Mouse (Mus musculus): ENCODE measurements around the gene Rab28. TPM values are rescaled to one million over a fixed set of nuclear protein-coding genes. Genes with fewer than 3 reads are reported as not detected.

Gene Rab28
- 53.8 and 57.7 TPM in 2 replicates for polyA plus RNA-seq (2015; fragmentation: Nextera tagmentation; extraction: Ambion mirVana)

DNA sequence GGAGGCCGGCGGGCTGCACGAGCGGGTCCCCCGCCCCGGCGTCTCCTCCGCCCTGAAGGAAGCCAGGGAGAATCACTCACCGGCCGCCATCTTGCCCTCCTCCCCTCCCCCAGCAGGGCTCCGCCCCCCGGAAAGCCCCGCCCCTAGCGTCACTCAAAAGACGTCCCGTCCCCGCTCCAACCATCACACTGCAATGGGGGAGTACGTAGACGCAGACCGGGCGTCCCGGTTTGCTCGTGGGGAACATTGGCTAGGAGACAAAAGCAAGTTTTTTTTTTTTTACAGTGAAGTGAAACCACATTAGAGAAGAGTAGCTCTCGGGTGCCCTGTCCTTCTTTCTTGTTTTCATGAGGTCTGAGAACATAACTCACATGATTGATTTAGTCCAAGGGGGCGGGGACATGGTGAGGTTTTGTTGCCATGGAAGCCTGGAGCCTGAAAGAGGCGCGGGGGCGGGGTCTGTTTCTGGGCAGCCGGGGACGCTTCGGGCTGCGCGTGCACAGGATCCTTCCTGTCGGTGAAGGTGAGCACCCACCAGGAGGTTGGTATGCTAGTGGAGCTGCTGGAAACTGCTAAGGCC is at the start of gene Rab28:
Gene Rab28, minus strand, starts transcription at position 107 of the 580 bp plus-strand sequence.
- H3K4me2 ChIP-seq (ENCODE audit: low read depth, low read length): peak within 1 kb of the TSS; percentile 97
- H3K36me3 ChIP-seq (ENCODE audit: control insufficient read depth, insufficient read depth, low read length): no peaks in the 10 kb centered on the region
- peak; percentile 98 for ATAC-seq (ENCODE audit: low read depth)
- H3K9ac ChIP-seq (ENCODE audit: low read length): peak within 1 kb of the TSS; percentile 86
- peak within 1 kb of the TSS; percentile 89 for H3K4me3 ChIP-seq (ENCODE audit: low read length)
- no peaks in the 10 kb centered on the region for H3K27me3 ChIP-seq (ENCODE audit: control insufficient read depth, insufficient read depth, low read depth, low read length)
- WGBS: 0% methylated on average over 25 of the region's 34 CpGs
- H3K27ac ChIP-seq (ENCODE audit: low read length): peak within 1 kb of the TSS; percentile 87
- 0 out of 2 replicates have a peak, but pooled peaks cover 2% of the 10 kb centered on the region for H3K4me1 ChIP-seq (replicated peaks; ENCODE audit: control insufficient read depth, insufficient read depth, low read length)
- H3K9me3 ChIP-seq (ENCODE audit: control insufficient read depth, low read length): no peaks in the 10 kb centered on the region

DNA sequence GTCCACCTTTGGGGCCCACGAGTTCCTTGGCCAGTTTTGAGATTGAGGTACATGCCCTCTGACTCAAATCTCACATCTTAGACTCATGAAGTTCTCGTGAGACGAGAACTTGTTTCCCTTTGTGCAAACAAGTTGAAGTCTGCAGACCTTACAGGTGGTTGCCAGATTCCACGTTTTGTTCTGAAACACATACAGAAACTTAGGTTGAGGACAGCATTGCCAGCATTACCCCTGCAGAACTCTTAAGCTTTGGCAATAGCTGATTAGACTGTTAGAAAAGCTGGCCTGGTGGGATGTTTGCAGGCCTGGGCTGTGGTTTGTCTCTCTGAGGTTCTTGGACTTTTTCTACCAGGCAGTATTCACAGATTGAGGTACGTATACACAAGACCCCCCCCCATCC is 49.4 kb upstream of the Rab28 start:
- Histone ChIP-seq H3K4me2 (ENCODE audit: low read depth, low read length) (no peak overlapping the region), H3K4me1 (replicated peaks; ENCODE audit: control insufficient read depth, insufficient read depth, low read length) (no peaks in the 10 kb centered on the region), H3K27me3 (ENCODE audit: control insufficient read depth, insufficient read depth, low read depth, low read length) (peaks cover 92% of the 10 kb centered on the region), H3K9ac (ENCODE audit: low read length) (no peak overlapping the region), H3K36me3 (ENCODE audit: control insufficient read depth, insufficient read depth, low read length) (no peaks in the 10 kb centered on the region), H3K4me3 (ENCODE audit: low read length) (no peak overlapping the region), H3K9me3 (ENCODE audit: control insufficient read depth, low read length) (no peaks in the 10 kb centered on the region), H3K27ac (ENCODE audit: low read length) (no peak overlapping the region)
- 6% methylated on average over 5 of the region's 5 CpGs for WGBS
- ATAC-seq (ENCODE audit: low read depth): no peak

DNA sequence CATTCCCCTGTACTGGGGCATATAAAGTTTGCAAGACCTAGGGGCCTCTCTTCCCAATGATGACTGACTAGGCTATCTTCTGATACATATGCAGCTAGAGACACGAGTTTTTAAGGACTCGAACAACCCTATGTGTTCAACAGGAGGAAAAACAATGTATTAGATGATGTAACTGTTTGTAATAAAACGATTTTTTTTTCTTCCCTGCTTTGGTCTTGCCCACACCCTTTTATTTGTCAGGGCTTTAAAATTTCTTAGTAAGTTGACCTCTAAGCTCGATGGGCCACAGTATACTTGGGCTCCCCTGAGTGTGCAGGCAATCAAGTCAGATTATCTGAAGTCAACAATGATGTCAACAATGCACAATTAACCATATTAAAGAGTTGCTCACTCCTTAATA is 48.4 kb upstream of the Rab28 start:
- Histone ChIP-seq H3K4me3 (ENCODE audit: low read length) (no peak overlapping the region), H3K9ac (ENCODE audit: low read length) (no peak overlapping the region), H3K27ac (ENCODE audit: low read length) (no peak overlapping the region), H3K36me3 (ENCODE audit: control insufficient read depth, insufficient read depth, low read length) (no peaks in the 10 kb centered on the region), H3K4me2 (ENCODE audit: low read depth, low read length) (no peak overlapping the region), H3K27me3 (ENCODE audit: control insufficient read depth, insufficient read depth, low read depth, low read length) (peaks cover 92% of the 10 kb centered on the region), H3K4me1 (replicated peaks; ENCODE audit: control insufficient read depth, insufficient read depth, low read length) (no peaks in the 10 kb centered on the region), H3K9me3 (ENCODE audit: control insufficient read depth, low read length) (no peaks in the 10 kb centered on the region)
- ATAC-seq (ENCODE audit: low read depth): no peak
- WGBS: 4% methylated on average over 4 of the region's 4 CpGs

DNA sequence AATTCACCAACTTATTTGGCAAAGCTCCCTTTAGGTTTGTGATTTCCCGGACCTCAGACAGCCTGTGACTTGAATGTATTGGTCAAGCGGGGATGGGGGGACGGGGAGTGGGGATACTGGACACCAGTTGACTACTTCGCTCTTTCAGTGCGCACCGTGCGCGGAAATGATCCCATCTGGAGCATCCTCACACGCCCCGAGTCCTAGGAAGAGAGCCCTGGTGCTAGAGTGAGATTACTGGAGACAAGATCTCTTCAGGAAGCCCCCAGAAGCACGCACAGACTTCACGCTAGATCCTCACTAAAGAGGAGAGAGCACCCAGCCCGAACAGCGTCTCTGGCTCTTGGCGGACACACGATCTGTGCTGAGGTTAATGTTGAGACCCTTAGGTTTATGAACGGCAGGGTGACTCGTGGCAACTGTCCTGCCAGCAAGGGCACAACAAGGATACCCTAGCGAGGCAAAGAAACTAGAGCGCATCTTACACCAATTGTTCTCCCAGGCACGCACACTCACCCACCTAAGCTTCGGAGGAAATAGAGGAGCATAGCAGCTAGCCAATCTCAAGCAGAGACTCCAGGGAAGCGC is 47.5 kb upstream of the Rab28 start:
- no peak for ATAC-seq (ENCODE audit: low read depth)
- Histone ChIP-seq H3K27me3 (ENCODE audit: control insufficient read depth, insufficient read depth, low read depth, low read length) (peaks cover 92% of the 10 kb centered on the region), H3K4me2 (ENCODE audit: low read depth, low read length) (no peak overlapping the region), H3K4me3 (ENCODE audit: low read length) (no peak overlapping the region), H3K27ac (ENCODE audit: low read length) (no peak overlapping the region), H3K9ac (ENCODE audit: low read length) (no peak overlapping the region), H3K4me1 (replicated peaks; ENCODE audit: control insufficient read depth, insufficient read depth, low read length) (no peaks in the 10 kb centered on the region), H3K9me3 (ENCODE audit: control insufficient read depth, low read length) (no peaks in the 10 kb centered on the region), H3K36me3 (ENCODE audit: control insufficient read depth, insufficient read depth, low read length) (no peaks in the 10 kb centered on the region)
- WGBS: under 1% methylated on average over 23 of the region's 23 CpGs

DNA sequence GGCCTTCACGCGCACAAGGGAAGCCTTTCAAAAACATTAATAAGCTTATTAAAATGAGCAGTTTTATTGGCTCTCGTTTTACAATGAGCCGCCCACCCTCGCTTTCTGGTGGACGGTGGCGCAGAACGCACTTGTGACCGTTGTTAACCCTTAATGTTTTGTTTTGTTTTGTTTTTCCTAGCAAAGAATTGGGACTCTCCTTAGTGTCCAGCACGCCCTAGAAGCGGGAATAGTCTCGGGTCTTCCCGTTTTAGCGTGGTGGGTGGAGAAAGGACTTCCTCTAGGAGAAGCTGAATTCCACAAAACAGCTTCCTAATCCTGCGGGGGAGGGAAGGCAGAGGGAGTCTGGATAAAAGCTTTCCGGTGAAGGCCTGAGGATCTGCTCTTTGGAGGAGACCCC is 46.9 kb upstream of the Rab28 start:
- peak overlapping the region; percentile 17; the same call in 1 of the 2 replicates for H3K4me3 ChIP-seq (ENCODE audit: low read length)
- peaks cover 86% of the 10 kb centered on the region for H3K27me3 ChIP-seq (ENCODE audit: control insufficient read depth, insufficient read depth, low read depth, low read length)
- H3K27ac ChIP-seq (ENCODE audit: low read length): no peak overlapping the region
- no peaks in the 10 kb centered on the region for H3K36me3 ChIP-seq (ENCODE audit: control insufficient read depth, insufficient read depth, low read length)
- 1% methylated on average over 16 of the region's 16 CpGs for WGBS
- no peak for ATAC-seq (ENCODE audit: low read depth)
- no peaks in the 10 kb centered on the region for H3K9me3 ChIP-seq (ENCODE audit: control insufficient read depth, low read length)
- H3K4me1 ChIP-seq (replicated peaks; ENCODE audit: control insufficient read depth, insufficient read depth, low read length): no peaks in the 10 kb centered on the region
- H3K9ac ChIP-seq (ENCODE audit: low read length): no peak overlapping the region
- peak overlapping the region; percentile 37 for H3K4me2 ChIP-seq (ENCODE audit: low read depth, low read length)

DNA sequence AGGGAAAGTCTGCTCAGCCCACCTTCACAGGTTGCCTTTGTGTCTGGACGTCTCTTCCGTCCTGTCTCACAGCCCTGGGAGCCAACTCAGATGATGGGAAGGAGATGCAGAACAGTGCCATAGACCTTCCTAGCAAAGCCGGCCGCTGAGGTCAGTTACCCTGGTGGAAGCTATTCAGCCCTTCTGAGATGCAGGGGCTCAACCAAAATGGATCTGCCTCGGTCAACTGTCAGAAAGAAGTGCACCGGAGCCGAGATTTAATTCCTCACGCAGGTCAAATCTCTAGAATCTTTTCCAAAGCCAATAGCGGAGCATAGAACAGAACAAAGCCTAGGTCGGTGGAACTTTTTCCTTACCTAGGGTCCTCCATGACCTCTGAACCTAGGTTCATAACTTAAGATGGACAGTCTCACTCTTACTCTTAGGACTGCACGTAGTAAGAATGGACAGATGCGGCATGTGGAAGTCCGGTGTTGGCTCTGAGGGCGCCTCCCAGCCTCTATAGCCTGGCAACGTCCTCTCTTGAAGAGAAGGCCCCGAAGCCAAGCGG is 46.3 kb upstream of the Rab28 start:
- peaks cover 82% of the 10 kb centered on the region for H3K27me3 ChIP-seq (ENCODE audit: control insufficient read depth, insufficient read depth, low read depth, low read length)
- no peak for ATAC-seq (ENCODE audit: low read depth)
- H3K27ac ChIP-seq (ENCODE audit: low read length): no peak overlapping the region
- H3K36me3 ChIP-seq (ENCODE audit: control insufficient read depth, insufficient read depth, low read length): no peaks in the 10 kb centered on the region
- no peak overlapping the region for H3K9ac ChIP-seq (ENCODE audit: low read length)
- H3K9me3 ChIP-seq (ENCODE audit: control insufficient read depth, low read length): no peaks in the 10 kb centered on the region
- 2% methylated on average over 17 of the region's 17 CpGs for WGBS
- H3K4me2 ChIP-seq (ENCODE audit: low read depth, low read length): peak overlapping the region; percentile 37; the same call in 1 of the 2 replicates
- H3K4me3 ChIP-seq (ENCODE audit: low read length): no peak overlapping the region; the same call in 1 of the 2 replicates
- no peaks in the 10 kb centered on the region for H3K4me1 ChIP-seq (replicated peaks; ENCODE audit: control insufficient read depth, insufficient read depth, low read length)

DNA sequence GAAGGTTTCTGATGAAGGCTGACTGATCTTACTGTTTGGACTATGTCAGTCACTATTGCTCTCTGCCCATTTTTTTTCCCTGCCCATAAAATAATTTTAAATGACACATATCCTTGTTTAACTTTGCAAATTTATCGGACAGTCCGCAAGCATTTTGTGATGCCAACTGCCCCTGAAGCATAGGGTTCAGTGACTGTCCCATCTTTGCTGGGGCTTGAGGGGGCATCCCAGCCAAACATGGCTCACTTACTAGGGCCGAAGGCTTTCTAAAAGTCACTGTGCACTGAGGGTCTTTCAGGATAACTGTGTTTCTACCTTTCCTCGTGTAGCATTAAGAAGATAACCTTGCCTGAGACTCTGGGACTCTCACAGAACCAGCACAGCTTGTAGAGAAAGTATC is 44.8 kb upstream of the Rab28 start:
- no peak overlapping the region for H3K4me2 ChIP-seq (ENCODE audit: low read depth, low read length)
- H3K4me3 ChIP-seq (ENCODE audit: low read length): no peak overlapping the region
- H3K36me3 ChIP-seq (ENCODE audit: control insufficient read depth, insufficient read depth, low read length): no peaks in the 10 kb centered on the region
- peaks cover 76% of the 10 kb centered on the region for H3K27me3 ChIP-seq (ENCODE audit: control insufficient read depth, insufficient read depth, low read depth, low read length)
- no peaks in the 10 kb centered on the region for H3K9me3 ChIP-seq (ENCODE audit: control insufficient read depth, low read length)
- ATAC-seq (ENCODE audit: low read depth): no peak
- no peaks in the 10 kb centered on the region for H3K4me1 ChIP-seq (replicated peaks; ENCODE audit: control insufficient read depth, insufficient read depth, low read length)
- WGBS: 36% methylated on average over 4 of the region's 4 CpGs
- no peak overlapping the region for H3K9ac ChIP-seq (ENCODE audit: low read length)
- no peak overlapping the region for H3K27ac ChIP-seq (ENCODE audit: low read length)

DNA sequence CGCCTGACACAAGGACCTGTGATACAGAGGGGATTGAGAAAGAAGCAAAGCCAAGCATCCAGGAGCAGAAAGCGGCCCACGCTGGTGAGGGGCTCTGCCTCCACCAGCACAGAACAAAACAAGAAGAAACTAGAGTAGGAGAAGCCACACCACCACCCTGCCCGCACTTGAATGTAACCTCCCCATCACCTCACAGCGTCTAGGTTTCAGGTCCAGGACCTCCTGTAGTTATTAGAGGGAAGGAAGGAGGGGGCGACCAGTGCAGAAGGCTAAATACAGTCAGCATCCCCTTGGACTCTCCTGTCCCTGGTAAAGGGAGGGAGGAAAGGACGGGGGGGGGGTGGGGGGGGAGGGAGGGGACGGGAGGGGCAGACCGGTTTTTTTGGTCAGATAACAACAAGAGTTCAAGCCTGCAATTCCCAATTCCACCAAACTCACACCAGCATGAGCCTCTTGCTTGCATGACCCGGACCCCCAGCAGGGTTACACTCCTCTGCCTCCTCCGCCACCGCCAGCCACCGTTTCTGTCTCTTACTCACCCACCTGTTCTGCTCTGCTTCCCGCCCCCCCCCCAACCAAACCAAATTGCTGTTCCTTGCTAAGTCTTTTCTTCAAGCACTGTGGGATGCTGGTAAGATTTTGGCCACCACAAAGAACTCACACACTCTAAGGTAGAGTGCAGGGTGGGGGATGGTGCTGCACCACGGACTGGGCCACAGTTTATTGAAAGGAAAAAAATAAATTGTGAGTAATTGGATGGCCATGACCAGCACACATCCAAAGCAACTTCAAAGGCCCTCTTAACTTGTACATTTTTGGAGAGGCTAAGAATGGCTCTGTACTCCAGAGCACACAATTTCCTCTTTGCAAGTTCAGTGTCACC is 37.2 kb upstream of the Rab28 start:
- no peak overlapping the region for H3K4me3 ChIP-seq (ENCODE audit: low read length)
- H3K27me3 ChIP-seq (ENCODE audit: control insufficient read depth, insufficient read depth, low read depth, low read length): peaks cover 35% of the 10 kb centered on the region
- 8% methylated on average over 13 of the region's 15 CpGs for WGBS
- H3K36me3 ChIP-seq (ENCODE audit: control insufficient read depth, insufficient read depth, low read length): no peaks in the 10 kb centered on the region
- no peaks in the 10 kb centered on the region for H3K9me3 ChIP-seq (ENCODE audit: control insufficient read depth, low read length)
- ATAC-seq (ENCODE audit: low read depth): no peak
- H3K9ac ChIP-seq (ENCODE audit: low read length): no peak overlapping the region
- no peak overlapping the region for H3K27ac ChIP-seq (ENCODE audit: low read length)
- no peak overlapping the region for H3K4me2 ChIP-seq (ENCODE audit: low read depth, low read length)
- H3K4me1 ChIP-seq (replicated peaks; ENCODE audit: control insufficient read depth, insufficient read depth, low read length): no peaks in the 10 kb centered on the region

DNA sequence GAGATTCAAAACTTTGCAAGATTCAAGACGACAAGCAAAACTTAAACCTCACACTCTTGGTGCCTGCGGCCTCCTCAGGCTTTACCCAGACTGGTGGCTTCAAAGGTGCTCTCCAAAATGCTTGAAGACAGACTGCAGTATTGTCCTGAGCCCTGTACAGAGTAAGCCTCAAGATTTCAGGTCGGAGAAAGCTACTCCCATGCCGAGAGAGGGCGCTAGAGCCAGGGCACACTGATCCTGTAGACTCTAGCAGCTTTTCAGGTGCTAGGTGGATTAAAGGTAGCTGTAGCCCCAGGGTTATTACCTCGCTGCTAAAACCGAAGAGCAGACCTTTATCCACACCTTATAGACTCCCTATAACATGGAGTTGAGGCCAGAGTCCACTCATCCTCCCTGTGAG is 36.3 kb upstream of the Rab28 start:
- H3K27ac ChIP-seq (ENCODE audit: low read length): no peak overlapping the region
- WGBS: 13% methylated on average over 7 of the region's 7 CpGs
- no peak overlapping the region for H3K4me2 ChIP-seq (ENCODE audit: low read depth, low read length)
- H3K9ac ChIP-seq (ENCODE audit: low read length): no peak overlapping the region
- no peaks in the 10 kb centered on the region for H3K36me3 ChIP-seq (ENCODE audit: control insufficient read depth, insufficient read depth, low read length)
- H3K27me3 ChIP-seq (ENCODE audit: control insufficient read depth, insufficient read depth, low read depth, low read length): peaks cover 35% of the 10 kb centered on the region
- ATAC-seq (ENCODE audit: low read depth): no peak
- H3K4me1 ChIP-seq (replicated peaks; ENCODE audit: control insufficient read depth, insufficient read depth, low read length): no peaks in the 10 kb centered on the region
- H3K9me3 ChIP-seq (ENCODE audit: control insufficient read depth, low read length): no peaks in the 10 kb centered on the region
- H3K4me3 ChIP-seq (ENCODE audit: low read length): no peak overlapping the region

Measured in lung, embryonic 16.5 days (tissue).